Mouse (Mus musculus) liver, postnatal 0 days (tissue): ENCODE results near the gene Zfp990.
"Not testable (repeated sequence)": the region's sequence is repeated elsewhere in the genome, so short reads cannot be mapped to it uniquely, and the experiment has no call there.

ENCODE experiments used
- CTCF ChIP-seq: sonication (generic); IDR thresholded peaks from 2 replicates; pipeline ENCODE4 v1.5.1; 2016; ENCODE audit warnings: antibody characterized with exemption, low read depth
- EP300 ChIP-seq: IDR thresholded peaks from 2 replicates; pipeline ENCODE4 v1.6.1; 2016; ENCODE audit warnings: antibody characterized with exemption, low read depth, mild to moderate bottlenecking

- not testable (repeated sequence) for TF ChIP-seq CTCF, EP300
Measured at GRCm38 (mm10) chr4:145545734-145546349, 35.3 kb downstream of the Zfp990 start.
